Mouse (Mus musculus): ENCODE results near the gene Creb3l2.

DNA sequence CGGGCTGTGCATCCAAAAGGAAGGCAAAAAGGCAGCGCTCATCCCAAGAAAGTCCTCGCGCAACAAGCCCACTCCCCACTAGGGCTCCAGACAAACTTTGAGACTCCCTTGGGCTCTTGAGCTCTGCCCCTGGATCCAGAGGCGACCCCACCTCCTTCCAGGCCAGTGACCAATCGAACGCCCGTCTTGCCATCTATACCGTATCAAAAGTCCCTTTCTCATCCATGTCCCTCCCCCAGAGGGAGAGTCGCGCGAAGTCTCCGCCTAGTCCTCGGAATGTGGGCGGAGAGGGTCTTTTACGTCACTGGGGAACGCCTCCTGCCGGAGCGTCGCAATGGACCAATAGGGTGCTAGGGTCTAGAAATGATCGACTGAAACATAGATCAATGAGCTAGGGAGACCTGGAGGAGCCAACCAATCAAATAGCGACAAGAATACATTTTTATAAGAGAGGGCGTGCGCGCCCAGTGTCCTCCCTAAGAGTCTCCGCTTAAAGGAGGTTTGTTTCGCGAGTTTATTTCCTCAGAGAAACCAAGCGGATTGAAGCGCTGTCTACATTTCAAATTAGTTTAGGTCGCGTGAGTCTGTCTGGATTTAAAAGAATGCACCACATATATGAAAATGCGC, at the start of gene Creb3l2:
- TF ChIP-seq CTCF (IDR thresholded peaks at IDR 0.05; ENCODE audit: low read depth, low read length) = no peak
- TF ChIP-seq POLR2A (IDR thresholded peaks at IDR 0.05; ENCODE audit: borderline replicate concordance, low read depth, low read length) = no peak
